Mouse (Mus musculus): ENCODE data around the gene Dlg3.

The Dlg3 gene

DNA sequence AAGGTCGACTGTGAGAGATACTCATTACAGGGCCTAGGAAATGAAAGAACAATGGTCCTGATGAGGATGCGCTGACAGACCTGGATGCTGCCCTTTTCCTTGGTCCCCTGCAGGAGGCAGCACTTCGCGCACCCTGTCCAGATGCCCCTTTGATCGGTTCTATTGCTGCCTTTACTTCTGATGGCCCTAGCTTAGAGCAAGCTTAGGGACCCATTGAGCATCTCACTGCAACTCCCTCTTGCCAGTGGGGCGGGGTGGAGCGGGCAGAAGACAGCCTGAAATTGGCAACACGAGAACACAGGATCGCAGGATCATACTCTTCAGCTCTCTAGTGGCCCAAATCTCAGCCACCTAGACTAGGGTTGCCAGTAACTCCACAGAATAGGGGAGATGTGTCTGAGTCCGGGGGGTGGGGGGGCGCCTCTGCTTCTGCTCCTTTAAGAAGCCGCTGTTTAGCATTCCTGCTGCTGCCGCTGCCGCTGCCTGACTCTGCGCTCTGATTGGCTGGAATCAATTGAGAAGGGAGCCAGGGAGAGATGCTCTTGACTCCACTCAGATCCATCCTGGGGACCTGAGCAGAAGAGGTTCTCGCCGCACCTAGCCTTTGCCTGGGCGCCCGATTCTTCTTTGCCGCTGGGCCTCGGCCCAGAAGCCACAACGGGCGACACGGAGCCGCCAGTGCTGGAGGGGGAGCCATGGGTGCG lies at the start of gene Dlg3:
Gene Dlg3 (plus strand): TSS at position 542 of the 704 bp plus-strand sequence.
- peak; percentile 74 for DNase-seq

DNA sequence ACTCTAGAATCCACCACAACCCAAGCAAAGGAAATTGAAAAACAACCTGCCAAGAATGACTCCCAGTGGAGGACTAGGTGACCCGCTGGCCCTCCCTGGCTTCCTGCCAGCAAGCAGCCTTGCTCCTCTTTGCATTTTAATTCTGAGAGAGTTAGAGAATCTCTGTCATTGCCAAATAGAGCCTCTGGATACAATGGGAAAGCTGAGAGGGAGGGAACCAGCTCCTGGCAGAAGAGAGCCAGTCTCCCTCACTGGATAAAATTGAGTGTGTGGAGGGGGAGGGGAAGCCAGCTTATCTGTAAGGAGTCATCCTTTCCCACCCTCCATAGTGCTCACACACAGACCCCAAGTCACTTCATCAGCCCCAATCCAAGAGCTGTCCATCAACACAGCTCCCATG lies 38.6 kb upstream of the Dlg3 start:
- DNase-seq: peak; percentile 11

DNA sequence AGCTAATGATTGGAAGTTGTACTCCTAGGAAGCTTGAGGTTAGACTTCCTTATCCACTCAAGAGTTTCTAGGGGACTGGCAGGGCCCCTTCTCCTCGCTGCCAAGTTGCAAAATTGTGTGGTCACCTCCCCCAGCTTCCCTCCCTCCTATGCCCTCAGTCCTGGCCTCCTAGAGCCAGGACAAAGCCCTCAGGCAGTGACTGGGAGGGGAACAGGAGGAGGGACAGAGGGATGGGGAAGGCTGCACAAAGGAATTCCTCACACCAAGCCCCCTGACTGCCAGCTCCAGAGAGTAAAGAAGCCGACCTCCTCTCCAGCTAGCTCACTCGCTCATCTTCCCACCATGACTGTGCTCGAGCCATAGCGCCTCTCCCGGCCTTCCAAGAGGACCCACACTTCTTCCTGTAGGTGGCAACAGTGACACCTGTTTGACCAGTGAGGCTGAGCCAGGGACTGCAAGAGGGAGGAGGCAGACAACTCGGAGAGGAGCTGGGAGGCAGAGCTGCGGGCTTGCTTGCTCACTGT lies 37.8 kb upstream of the Dlg3 start, which contains the start of gene Gdpd2:
Gene Gdpd2 (plus strand): TSS at position 209 of the 524 bp plus-strand sequence.
- DNase-seq: peak; percentile 10

DNA sequence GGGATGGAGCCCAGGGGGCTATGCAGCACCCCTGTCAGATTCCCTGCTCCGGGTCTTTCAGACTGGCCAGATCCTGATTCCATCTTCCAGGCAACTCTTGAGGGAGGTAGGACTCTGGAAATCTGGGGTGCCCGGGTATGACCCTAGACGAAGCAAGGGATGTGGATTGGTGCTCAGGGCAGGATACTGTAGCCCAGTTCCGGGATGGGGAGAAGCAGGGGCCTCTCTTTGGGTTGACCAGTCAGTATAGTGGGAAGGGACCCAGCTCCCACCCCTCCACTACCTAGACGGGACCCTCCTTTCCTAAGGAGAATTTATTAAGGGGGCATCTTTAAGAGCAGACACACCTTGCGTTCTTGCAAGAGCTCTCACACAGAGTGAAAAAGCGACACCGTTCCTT lies 37.3 kb upstream of the Dlg3 start:
- no peak for DNase-seq

DNA sequence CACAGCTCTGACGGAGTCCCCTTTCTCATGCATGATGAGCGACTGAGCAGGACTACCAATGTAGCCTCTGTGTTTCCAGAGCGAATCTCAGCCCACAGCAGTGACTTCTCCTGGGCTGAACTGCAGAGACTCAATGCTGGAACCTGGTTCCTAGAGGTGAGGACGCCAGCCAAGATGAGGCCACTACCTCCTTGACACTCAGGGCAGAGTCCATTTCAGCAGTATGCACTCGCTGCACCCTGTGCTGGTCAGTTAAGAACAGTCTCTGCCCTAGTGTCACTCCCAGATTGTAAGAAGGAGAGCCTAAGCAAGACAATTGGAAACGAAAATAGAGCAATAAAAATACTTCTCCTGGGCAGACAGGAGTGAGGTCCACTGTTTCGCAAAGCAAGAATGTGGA lies 33.2 kb upstream of the Dlg3 start:
- no peak for DNase-seq

DNA sequence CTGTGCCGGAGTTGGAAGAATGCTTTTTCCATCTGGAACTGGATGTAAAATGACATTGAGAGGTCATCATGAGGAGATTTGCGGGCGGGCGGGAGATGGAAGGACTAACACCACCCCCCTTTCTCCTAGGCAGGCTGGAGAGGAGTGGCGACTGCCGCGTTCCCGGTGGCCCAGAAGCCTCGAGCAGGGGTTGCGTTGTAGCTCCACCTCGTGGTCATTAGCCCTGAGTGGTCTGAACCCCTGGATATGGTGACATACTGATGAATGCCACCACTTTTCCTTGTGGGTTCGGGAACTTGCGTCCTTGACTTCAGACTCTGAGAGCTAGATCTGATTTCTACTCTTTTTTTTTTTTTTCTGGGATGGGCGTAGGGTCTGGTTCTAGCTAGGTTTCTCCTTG lies 28.6 kb upstream of the Dlg3 start:
- peak; percentile 64 for DNase-seq

DNA sequence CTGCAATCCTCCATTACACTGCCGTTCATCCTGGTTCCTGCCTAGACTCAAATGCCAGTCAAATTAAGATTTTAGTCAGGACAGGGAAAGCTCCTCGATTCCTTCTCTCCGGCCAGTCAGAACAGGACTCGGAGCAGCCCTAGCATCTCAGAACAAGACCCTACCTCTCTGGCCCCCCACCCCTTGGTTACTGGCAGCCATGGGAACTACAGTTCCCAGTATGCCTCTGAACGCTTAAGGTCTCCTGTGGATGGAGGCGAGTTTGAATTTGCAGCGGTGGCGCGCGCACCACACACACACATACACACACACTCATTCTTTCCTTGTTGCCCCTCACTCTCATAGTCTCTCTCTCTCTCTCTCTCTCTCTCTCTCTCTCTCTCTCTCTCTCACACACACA lies 28.1 kb upstream of the Dlg3 start:
- DNase-seq: peak; percentile 15

DNA sequence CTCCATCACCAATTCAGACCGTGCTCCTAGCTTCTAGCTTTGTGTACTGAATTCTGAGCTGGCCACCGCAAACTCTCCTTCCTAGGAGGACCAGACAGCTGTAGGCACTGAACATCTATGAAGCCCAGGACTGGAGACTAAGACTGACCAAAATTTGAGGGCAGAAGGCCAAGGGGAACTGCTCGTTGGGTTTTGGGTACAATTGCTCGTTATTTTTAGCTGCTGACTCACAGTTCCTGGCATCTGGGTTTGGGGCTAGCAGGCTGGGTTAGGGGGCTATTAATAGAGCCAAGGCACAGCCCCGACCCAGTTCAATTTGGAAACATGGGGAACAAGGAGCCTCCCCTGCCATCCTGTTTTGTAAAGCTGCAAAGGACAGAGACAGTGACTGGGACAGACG lies 26.7 kb upstream of the Dlg3 start:
- peak; percentile 79 for DNase-seq

DNA sequence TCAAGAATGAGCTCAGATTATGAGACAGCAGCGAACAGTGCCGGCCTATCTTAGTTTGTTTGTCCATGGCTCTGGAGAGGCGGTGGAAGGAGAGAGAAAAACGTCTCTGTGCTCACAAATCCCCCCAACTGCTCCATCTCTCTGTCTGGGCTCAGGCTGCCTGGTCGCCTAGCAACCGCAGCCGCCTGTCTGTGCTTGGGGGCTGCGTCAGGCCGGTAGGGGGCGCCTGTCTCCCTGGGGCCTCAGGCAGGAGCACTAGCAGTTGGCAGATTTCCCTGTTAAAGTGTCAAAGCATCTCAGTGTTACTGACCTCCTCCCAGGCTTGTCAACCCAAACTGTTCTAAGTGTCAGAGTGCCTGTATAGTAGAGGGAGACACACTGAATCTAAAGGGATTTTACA lies 25.6 kb upstream of the Dlg3 start:
- peak; percentile 91 for DNase-seq

DNA sequence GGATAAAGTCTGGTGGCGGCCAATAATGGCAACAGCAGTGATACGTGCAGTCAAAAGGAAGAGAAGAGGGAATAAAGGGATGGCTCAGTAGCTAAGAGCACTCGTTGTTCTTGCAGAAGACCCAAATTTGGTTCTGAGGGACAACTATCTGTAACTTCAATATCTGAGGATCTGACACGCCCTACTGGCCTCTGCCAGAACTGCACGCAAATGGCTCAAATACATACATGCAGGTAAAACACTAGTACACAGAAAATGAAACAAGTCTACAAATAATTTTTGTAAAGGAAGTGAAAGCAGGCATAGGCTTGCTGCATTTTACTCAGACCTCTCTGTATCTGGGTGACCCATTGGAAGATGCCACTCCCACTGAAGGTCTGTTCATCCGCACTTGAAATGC lies 1.7 kb upstream of the Dlg3 start:
- DNase-seq: no peak

DNA sequence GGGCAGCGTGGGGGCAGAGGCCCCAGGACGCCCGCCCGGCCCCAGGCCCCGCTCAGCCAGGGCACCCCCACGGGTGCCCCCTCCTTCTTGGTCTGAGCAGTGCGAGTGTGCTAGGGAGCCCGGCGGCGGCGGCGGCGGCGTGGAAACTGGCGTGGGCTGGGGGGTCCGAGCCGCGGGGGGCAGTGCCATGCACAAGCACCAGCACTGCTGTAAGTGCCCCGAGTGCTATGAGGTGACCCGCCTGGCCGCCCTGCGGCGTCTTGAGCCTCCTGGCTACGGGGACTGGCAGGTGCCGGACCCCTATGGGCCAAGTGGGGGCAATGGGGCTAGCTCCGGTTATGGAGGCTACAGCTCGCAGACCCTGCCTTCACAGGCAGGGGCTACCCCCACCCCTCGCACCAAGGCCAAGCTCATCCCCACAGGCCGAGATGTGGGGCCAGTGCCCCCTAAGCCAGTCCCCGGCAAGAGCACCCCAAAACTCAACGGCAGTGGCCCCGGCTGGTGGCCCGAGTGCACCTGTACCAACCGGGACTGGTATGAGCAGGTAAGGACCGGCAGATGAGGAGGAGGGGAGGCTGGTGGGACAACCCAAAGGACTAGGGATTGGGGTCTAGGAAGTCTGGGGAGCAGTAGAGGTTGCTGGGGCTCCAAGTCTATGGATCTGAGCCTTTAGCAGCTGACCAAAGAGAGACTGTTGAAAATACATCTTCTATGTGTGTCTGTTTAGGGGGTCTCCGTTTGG lies 534 bp downstream of the Dlg3 start:
- no peak for DNase-seq

DNA sequence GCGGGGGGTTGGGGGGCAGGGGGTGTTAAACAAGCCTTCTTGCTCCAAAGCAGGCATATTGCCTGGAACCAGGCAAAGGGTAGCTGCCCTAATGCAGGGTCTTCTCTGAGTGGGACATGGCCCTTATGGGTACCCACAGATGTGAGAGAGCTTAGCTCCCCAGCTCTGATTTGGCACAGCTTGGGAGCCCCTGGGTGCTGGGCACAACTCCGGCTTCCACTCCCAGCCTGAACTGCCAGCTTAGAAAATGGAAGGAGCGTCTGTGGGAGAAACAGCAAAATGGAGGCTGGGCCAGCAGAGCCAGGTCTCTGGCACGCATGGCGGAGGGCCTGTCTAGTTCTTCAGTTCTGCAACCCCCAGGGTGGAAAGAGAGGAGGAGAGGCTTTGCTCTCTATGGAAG lies 1.8 kb downstream of the Dlg3 start:
- DNase-seq: no peak

DNA sequence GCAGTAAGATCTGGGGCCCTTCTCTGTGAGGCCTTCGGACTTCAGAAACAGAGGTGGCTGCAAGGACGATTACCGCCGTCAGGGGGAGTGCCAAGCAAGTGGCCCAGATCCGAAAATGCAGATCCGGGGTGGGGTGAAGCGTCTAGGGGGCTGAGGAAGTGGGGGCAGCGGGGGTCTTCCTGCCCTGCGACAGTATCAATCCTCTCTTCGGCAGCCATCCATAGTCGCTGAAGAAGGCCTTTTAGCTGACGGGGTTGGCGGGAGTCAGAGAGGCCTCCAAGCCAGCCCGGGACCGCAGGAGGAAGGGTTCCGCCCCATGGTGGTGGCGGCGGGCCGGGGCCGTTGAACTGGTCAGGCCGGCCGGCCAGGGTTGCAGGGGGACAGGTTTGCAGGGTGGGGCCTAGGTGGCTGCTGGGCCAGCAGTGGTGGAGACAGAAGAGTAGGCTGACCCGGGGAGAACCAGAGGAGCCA lies 6.9 kb downstream of the Dlg3 start:
- no peak for DNase-seq

DNA sequence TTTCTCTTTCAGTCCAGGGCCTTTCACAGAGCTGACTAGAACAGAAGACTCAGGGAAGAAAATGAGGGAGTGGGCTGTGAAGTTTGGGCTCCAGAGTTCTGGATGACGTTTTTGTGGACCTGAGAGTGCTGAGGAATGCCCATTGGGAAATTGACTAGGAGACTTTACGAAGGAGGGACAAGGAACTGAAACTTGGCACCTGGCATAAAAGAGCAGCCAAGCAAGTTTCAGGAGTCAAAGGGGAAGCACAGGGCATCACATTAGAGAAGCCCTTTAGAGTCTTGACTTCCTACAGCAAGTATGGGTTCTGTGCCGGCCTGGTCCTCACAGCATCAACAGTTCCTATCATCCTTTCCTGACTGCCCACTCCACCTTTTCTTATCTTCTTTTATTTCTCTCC lies 7.9 kb downstream of the Dlg3 start:
- no peak for DNase-seq

DNA sequence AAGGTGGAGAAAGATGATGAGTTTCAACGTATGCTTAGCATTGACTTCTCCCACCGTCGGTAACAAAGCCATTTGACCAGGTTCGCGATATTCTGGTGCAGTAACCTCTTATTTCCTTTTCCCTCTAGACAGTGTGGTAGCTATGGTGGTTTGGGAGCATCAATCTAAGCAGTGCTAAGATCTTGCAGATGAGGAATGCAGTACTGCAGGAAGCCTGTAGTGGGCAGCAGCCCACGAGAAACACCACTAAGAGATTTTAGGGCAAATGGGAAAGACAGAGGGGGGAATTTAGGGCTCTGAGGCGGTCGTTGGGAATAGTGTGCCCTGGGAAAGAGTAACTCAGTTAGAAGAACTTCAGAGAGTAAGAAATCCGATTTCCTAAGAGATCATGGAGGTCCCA lies 9.0 kb downstream of the Dlg3 start:
- DNase-seq: no peak

DNA sequence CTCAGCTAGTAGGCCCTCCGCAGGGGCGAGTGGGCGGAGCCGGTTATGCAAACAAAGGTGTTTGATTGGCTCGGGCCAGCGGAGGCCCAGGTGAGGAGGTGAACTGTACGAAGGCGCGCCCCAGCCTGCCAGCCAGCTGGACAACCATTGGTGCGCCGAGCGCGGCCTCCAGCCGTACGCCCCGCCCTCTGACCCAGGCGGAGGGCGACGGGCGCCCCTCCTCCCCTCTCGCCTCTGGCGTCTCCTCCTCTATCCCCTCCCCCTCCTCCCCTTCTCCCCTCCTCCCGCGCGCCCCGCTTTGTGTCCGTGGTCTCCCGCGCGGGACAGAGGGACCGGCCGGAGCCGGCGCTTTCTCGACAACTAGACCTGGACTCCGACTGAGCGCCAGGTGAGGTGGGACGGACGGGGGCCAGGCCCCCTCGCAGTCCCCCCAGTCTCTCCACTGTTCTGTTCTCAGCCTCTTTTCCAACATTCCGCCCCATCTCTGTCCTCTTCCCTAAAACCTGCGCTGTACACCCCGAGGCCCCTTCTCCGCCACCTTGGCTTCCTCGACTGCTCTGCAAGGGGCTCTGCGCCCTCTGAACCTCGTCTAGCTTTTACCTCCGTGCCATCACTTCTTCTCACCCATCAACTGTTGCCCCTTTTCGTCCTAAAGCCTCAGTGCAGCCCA lies 9.6 kb downstream of the Dlg3 start:
- no peak for DNase-seq

DNA sequence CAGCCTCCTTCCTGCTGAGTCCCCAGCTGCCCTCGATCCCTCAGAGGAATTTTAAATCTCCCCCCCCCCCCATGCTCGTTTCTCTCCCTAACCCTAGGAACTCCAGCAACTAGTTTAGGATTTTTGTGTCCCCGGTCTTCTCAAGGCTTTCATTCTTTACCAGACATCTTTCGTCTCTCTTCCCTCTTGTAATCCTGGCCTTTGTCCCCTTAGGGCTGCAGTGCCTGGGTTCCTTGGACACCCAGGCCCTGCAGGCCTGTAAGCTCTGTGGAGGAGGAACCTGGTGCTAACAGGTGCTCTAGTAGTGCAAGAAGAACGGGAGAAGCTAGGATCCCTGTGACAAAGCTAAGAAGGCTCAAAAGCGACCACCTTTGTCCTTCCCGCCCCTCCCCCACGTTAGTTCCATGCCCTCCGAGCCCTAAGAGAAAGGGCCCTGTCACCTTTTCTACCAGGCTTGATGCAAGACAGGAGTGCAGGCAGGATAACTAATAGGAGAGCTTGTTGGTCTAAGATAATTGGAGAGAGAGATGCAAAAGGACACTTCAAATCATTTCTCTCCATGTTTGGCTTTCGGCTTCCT lies 10.2 kb downstream of the Dlg3 start:
- no peak for DNase-seq

DNA sequence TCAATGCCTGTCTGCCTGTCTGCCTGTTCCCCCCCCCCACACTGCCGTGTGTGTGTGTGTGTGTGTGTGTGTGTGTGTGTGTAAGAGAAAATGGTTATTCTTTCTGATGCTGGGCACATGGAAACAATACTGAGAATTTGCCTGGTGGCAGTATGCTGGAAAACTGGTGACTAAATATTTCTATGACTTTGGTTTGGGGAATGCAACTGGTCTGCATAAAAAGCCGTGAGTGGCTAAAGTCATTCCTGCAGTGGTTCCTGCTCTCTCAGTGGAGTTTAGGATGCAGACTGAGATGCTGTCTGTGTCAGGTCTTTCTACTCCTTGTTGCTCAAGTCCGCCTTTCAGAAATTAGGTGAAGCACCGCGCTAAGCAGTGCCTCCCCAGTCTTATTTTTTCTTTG lies 10.9 kb downstream of the Dlg3 start:
- DNase-seq: no peak

DNA sequence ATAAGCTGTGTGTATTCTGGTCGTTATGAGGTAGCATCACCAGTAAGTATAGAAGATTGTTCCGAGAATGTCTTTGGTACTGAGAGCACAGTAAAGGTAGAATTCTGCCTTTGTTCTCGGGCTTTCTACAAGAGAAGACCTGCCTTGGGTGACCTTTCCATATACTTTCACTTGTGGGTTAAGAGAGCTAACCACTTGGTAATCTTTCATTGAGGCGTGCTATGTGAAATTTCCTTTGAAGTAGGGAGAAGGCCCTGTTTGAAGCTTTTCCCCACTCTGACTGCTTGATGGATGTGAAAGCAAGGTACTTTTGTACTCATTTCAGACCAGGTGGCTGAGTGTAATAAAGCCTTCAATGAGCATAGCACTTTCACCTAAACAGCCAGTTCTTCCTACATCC lies 21.8 kb downstream of the Dlg3 start:
- DNase-seq: no peak

DNA sequence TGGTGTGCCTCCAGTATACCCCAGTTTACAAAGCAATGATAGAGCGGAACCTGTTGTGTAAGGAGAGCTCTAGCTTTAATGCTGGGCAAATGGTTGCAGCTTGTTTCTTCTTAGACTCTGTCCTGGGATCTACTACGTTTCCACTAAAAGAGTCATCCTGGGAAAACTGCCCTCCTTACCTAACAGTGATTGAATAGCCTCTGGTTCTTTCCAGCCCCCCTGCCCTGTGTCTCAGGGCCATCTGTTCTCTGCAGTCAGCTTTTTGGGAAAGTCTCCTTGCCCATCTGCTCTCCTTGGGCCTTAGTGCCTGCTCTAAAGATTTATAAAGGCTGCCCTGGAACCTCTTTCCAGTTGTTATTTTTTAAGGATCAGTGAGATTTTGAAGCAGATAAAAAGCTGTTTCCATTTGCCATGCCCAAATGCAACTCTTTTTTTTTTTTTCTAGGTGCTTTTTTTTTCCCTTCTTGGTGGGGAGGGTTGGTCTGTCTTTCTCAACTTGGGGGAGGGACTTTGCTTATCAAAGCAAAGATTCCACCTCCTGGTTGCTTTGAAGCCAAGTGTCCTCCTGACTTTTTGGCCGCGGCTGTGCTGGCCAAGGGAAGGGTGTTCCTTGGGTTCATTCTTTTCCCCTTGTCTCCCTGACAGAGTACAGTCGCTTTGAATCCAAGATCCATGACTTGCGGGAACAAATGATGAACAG lies 28.7 kb downstream of the Dlg3 start:
- no peak for DNase-seq

DNA sequence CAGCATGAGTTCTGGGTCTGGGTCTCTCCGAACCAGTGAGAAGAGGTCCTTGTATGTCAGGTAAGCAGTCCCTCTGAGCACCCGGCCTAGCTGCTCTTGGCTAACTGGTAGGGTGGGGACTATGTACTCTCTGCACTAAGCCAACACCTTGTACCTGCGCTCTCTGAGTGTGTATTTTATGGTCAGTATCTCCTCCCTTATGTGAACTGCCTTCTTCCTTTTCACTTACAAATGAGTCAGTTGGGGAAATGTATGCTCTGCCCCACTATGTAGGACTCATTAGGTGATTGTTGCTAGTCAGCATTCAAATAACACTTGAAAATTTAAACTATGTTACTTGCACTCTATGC lies 29.2 kb downstream of the Dlg3 start:
- no peak for DNase-seq

DNA sequence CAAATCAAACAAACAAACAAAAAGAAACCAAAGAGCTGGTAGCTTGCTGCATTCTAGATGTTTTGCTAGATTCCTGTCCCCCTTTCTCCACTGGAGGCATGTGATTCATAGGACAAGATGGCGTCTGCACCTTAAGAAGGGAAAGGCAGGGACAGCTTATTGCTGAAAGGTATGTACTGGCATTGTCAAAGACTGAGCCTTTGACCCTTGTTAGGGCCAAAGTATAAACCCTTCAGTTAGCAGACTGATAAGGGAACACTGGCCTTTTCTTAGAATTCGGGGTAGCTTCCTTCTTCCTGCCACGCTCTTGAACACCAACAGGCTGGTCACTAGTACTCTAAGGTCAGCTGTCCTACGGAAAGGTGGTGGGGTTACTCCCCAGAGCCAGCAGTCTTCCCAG lies 29.8 kb downstream of the Dlg3 start:
- DNase-seq: no peak

All from layer of hippocampus, adult 9-11 months (tissue).